Mouse (Mus musculus): ENCODE results near the gene Dcps.

Gene Dcps

DNA sequence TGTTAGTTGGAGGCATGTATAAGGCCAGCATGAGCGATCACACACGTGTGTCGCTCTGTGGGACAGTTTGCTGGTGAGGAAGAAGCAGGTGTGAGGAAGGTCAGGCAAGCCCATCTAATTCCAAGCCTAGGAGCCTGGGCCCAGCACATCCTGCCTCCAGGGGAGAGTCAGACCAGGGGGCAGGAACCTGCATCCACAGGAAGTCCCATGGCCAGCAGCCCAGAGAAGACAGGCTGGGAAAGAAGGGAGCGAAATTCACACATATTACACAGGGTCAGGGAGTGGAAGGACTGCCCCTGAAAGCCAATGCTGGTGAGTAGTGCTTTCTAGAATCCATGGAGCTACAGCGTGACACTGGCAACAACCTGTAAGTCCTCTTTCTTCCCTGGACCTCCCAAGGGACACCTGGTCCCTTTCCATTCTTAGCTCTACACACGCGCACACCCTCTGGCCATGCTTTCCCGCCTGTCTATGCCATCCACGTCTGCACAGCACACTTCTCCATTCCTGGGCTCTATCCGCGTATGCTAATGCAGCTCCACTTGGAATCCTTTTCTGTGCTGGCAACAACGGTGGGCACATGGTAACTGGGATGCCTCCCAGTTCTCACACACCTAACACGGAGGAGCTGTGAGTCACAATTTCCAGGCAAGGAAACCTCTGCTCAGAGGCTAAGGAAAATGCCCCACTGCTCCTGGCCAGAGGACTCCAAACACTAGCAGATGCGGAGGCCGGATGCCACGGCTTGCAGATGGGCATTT lies 44.0 kb downstream of the Dcps start:
- no peak for DNase-seq (ENCODE audit: low spot score in 2 of 2)

DNA sequence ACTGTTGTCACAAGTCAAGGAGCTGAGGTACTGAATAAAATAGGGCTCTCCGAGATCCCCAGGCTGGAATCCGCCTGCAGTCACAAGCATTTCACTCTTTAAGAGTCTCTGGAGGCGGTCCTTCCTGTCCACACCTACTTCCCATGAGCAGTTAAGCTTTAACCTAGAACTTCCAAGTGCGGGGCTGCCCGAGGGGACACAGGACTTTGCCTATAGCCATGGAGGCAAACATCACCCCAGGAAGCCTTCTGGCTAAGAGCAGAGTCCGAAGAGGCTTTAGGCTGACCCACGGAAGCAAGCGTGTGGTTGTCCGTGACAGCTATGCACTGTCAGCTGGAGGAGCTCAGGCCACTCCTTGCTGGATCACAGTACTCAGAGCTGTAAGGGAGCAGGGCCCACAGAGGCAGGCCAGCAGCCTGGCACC lies 46.9 kb downstream of the Dcps start:
- DNase-seq (ENCODE audit: low spot score in 2 of 2): no peak

DNA sequence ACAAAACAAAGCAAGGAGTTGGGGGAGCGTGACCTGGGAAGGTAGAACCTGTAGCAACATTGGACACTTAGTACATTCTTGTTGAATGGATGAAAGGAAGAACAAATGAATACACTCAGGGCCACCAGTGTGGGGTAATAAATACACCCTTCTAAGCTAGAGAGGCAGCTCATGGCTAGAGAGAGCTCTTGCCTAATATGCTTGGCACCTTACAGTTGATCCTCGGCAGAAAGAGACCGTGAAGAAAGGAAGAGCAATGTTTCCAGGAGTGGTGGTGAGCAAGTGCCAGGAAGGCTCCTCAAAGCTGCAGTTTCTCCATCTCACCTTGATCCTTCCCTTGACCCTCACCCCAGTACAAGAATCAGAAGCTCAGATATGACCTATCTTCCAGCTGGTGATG lies 47.3 kb downstream of the Dcps start:
- no peak for DNase-seq (ENCODE audit: low spot score in 2 of 2)

DNA sequence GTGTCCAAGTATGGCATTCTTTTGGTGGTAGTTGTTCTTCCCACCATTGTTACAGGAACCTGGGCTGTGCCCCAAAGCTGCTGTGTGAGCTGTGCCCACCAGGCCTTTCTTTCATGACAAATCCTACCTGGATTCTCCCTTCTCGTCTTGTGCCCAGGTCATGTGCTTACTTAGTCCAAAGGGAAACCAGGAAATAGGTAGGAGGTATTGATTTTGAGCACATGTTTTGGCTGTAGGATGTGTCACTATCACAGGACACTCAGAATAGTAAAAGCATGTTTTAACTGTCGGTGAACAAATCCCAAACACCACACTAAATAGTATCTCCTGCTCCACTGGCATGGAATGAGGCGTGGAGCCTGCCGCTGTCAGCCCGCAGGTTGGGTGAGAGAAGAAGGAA lies 48.3 kb downstream of the Dcps start:
- DNase-seq (ENCODE audit: low spot score in 2 of 2): no peak

DNA sequence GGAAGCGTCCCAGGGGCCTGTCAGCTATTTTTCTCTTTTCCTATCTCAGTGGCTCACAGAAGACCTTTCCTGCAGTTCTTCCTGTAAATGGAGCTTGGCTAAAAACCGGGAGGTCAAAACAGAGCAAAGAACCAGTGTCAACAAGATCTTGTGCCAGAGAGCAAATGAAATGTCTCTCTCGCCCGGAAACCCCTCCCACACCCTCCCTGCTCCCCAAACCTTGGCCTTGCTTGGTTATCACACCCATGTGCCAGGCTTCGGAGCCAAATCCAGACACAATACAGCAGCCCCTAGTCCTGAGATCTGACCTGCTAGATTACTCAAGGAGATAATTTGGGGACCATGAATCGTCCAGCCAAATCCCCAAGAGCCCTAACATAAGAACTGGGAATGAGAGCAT lies 48.7 kb downstream of the Dcps start:
- DNase-seq (ENCODE audit: low spot score in 2 of 2): peak in 1 of 2 experiments; percentile 24

DNA sequence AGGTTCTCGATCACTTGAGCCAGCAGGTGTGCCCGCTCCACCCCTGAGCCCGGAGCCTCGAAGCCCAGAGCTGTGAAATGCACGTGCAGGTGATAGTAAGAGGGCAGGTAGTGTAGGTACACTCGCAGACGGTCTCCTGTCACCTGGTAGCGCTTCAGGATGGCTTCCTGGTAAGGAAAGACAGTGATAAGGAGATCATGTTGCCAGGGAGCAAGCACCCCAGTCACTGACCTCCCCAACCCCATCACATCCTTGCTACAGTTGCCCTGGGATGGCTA lies 51.2 kb downstream of the Dcps start:
- DNase-seq (ENCODE audit: low spot score in 2 of 2): no peak

DNA sequence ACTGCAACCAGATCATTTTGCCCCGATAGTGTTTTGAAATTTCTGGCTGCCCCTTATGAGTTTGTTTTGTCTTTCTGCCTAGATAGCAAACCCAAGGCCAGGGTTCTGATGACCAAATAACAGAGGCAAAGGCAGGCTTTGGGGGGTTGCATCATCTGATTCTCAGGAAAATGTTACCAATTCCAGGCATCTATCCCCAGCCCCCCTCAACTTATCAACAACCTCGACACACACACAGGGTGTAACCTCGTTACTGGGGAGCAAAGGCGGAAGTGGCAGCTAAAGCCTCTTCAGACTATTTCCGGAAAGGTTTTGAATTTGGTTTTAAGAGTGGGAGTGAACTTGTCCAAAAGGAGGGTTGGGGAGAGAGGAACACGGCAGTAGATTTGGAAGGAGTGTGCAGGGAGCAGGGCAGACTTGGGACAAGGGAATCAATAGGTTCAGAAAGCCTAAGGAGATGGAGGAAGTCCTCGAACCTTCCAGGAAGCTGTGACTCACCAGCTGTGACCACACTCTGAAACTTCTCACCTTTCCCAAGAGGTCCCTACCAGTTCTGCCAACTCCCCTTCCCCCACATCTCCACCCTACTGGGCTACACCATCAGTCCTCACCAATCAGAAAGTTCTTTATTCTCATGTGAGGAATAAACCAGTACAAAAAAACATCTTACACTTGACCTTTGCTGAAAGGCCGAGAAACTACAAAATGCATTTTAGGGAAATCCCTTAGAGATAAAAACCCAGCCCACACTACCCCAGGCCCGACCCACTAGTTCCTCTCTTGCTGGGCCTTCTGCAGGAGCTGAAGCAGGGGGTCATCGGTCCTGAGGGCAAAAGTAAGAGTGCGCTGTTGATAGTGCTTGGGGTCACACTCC lies 51.8 kb downstream of the Dcps start:
- DNase-seq (ENCODE audit: low spot score in 2 of 2): peak; percentile 56 to 66

DNA sequence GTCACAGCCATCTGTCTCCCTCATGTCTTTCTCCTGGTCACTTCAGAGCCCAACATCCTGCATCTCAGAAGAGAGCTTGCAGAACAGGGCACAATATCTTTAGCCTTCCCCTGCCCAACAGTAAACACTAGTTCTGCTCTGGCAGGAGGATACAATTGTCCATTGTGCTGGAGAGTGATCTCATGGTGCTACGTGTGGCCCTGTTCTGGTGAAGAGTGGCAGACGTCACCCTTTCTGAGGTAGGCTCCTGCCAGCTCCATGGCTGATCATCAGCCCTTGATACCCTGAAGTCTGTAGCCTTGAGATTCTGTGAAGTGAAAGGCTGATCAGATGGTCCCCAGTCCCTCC lies 52.4 kb downstream of the Dcps start:
- no peak for DNase-seq (ENCODE audit: low spot score in 2 of 2)

DNA sequence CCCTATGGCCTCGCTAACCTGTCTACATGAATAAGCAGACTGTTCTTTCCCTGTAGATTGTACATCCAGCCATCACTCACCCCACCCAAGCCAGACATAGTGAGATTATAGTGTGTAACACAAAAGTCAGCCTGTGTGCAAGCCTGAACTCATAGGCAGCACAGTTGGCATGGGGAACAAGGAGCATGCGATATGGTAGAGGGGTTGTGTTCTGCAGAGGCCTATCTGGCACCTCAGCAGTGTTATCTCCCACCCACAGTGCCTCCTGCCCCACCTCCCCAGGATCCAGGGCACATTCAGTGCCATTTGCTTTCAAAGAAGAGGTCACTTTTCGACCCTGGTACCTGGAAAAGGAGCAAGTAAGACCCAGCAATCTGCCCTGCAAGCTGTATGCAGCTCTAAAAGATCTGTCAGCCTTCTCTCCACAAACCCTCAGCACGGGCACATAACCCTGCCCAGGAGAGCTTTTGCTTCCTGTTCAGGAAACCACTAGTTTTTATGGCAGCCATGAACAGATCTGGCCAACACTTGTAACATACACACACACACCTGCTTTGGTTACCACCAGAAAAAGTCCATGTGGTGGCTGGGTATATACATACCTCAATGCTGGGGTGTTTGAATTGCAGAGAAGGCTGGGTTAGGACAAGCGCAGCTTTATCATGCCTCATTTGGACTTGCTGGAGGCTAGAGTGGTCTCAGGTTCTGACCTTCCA lies 53.2 kb downstream of the Dcps start:
- DNase-seq (ENCODE audit: low spot score in 2 of 2): peak; percentile 50 to 64

DNA sequence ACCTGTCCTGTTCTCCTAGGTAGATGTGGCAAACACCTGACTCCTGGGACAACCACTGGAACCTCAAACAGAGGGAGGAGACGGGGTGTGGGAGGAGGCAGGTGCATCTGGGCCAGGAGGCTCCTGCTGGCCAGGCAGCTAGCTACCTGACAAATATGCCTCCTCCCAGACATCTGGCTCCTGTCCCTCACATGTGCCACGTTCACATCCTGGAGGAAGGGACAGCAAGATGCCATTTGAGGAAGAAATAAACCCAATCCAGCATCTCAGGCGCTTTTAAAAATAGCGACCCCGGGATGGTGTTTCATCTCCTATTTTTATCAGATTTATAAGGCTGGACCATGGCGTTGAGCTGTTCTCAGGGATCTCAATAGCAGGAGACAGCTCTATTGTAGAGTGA lies 56.7 kb downstream of the Dcps start, which contains the start of gene St3gal4:
St3gal4 (minus strand) TSS at position 101 of the 400 bp plus-strand sequence.
- no peak for DNase-seq (ENCODE audit: low spot score in 2 of 2)

DNA sequence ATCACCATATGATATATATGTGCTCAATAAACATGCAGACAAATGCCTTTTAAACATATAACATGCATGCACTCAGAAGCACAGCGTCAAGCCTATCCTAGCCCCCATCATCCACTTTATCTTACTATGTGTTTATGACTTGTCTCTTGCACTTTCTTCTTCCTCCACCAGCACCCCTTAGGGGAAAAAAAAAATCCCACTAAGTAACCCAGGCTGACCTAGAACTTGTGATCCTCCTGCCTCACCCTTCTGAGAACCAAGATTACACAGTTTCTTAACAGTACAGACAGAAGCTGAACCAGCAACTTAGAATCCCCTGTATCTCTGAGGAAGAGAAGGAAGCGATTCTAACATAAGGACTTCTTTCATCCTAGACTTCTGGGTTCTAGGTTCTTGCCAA lies 57.3 kb downstream of the Dcps start:
- no peak for DNase-seq (ENCODE audit: low spot score in 2 of 2)

DNA sequence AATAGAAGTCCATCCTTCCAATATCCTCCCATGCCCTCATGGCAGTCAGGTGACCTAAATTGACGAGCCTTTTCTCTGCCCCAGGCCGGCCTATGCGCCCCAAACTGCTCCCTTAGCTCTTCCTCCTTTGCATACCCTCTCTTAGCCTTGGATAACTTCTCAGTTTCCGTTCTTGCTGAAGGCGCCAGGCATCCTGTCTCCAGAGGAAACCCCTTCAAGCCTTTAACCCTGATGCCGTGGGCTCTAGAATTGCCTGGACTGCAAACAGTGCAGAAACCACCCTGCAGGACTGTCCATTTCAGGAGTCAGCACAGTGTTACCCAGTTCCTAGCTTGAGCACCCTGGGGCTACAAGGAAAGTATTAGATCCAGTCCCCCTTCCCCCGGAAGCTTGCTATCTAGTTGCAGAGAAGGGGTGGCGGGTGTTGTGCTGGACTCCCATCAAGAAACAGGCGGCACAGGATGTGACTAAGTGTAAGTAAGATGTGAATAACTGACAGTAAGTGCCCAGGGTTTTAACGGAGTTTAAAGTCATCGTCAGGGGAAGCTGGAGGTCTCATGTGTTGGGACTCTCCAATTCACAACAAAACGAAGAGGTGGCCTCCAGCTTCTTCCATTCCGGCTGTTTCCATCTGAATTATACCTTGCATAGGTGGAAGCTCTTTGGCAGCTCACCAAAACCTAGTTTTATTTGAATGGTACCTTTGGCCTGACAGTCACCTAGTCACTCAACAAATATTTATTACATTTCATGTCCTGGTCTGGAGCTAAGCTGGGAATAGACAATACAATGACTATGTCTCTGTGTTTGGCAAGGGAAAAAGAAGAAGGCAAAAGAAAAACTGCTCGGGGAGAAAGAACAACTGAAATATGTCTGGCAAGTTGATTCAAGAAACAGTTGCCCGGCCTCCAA lies 58.2 kb downstream of the Dcps start:
- peak; percentile 59 to 67 for DNase-seq (ENCODE audit: low spot score in 2 of 2)

DNA sequence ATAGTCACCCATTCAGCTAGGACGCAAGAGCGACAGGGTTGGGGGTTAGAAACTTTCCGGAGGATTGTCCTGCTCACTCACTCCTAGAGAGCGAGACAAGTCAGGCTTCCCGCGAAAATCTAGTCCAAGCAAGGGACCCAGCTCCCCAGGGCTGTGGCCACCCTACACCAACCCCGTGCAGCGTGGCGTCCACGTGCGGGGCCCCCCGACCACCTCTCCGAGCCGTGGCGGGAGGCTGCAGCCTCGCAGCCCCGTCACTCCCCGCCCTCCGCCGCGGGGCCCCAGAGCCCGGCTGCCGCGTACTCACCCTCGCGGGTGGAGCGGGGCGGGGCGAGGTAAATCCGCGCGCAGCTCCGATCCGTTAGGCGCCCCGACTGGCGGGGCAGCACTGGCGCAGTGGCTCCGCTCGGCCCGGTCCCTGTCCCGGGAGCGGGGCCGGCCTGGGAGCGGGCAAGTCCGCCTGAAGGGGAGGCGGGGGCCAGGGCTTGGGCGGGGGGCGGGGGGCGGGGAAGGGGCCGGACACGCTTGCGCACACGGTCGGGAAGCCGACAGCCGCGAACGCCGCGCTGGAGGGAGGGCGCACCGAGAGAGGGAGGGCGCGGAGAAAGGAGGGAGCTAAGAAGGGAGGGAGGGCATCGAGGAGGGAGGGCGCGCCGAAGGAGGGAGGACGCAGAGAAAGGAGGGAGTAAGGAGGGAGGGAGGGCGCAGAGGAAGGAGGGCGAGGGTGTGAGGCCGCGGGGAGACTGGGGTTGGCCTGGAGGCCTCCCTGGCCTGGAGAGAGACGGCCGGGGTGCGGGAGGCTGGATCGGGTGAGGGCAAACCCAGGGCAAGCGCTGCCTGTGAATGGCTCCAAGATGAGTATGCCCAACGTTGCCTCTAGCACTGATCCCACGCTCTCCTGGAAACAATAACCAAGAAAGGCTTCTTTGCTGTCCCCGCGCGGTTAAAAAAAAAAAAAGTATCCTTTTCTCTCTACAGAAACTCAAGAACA lies 59.2 kb downstream of the Dcps start:
- DNase-seq (ENCODE audit: low spot score in 2 of 2): peak; percentile 79 to 81

DNA sequence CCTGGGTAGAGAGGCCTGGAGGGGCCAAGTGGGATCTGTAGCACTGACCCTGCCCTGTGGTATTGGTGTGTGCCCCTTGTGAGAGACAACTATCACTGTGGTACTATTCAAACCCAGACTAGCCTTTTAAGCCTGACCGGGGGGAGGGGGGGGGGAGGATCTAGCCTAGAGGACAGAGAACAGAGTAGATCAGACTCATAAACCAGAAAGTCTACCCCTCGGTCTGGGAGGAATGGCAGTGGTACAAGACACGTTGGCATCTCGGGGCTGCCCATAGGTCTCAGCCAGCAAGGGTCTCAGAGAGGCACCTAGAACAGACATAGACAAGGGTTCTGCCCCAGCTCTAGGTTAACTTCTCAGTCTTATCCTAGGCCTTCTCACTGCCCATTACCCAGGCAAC lies 60.1 kb downstream of the Dcps start:
- DNase-seq (ENCODE audit: low spot score in 2 of 2): no peak

DNA sequence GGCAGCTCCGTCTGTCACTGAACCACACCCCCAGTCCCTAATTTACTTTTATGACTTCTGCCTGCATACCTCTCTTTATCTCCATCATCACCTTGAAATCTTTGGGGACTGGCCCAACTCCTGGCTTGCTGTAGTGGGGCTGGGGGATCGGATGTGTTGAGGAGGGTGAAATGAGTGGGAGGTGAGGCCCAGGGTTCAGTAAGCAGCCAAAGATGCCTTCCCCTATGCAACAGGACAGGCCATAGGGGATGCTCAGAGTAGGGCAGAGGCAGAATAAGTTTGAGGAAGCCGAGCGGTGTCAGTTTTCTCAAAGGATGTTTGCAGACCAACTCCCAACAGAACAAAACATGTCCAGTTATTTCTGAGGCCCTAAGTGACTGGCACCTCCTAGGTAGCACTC lies 60.6 kb downstream of the Dcps start:
- DNase-seq (ENCODE audit: low spot score in 2 of 2): no peak

DNA sequence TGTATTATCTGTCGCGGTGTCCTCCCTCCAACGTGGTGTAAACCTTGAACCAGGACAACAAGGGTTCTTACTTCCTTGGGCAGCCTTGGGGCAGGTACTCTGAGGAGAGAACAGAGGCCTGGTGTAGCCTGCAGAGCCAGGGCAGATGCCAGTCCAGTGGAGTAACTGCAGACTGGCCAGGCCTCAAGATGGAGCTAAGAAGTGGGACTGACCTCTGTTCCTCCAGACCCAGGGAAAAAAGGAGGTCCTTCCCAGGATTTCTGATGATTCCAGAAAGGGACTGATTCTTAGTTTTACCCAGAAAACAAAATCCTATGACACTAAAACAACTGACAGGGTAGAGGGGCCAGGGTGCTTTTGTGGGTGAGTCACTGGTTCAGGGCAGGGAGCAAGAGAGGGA lies 61.6 kb downstream of the Dcps start:
- no peak for DNase-seq (ENCODE audit: low spot score in 2 of 2)

DNA sequence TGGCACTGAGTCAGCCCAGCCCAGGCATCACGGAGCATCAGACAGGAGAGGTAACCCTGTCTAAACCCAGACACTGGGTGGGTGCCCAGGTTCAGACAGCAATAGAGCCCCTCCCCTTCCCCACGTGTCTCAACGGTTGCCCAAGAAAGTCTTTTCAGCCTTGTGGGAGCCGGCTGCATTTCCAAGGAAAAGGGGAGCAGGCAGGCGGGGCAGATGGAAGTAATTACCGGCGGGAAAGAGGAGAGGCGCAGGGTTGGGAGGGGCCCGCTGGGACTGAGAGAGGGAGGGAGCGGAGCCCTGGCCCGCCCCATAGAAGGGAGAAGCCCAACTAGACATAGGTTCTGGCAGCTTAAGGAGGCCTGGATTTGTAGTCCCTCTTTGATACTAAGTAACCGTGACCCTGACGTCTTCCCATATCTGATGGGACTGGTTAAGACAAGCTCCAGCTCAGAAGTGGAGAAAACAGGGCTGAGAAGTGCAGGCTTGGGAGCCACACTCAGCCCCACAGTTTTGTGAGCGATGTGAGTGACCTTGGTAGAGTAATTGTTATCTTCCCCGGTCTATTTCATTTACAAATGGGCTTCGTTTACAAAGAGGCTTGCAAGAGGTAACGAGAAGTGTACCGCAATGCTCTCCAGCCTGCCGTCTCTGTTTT lies 63.8 kb downstream of the Dcps start:
- no peak for DNase-seq (ENCODE audit: low spot score in 2 of 2)

DNA sequence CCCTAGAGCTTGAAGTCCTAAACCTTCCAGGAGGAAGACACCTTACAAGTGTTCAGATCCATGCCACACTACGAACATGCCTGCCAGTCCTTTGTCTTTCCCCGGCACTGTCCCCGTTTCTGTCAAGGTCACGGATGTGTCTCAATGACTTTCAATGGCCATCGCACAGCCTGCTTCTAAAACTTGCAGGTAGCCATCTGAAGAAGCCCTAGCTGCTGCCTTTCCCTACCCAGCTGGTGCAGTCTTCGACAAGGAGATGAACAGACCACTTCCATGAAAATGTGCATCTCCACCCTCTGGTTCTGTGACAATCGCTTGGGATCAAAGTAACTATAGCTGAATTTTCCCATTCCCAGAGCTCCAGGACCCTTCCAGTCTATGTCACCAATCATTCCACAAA lies 64.4 kb downstream of the Dcps start:
- DNase-seq (ENCODE audit: low spot score in 2 of 2): no peak

DNA sequence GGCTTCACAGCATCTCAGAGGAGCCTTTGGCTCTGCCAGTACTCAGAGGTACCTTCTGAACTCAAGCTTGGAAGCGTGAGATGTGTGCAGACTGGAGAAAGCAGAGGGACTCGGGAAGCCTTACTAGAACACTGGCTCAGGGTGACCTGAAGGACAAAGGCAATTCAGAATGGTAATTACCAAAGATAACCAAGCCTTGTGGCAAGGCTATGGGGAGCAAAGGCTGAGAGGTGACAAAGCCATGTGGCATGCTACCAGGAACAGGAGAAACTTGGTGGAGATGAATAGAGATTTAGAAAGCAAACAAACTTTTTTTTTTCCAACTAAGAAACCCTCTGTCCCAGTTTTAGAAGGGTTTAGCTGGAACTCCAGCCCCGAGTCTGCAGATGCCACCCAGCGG lies 65.3 kb downstream of the Dcps start:
- no peak for DNase-seq (ENCODE audit: low spot score in 2 of 2)

DNA sequence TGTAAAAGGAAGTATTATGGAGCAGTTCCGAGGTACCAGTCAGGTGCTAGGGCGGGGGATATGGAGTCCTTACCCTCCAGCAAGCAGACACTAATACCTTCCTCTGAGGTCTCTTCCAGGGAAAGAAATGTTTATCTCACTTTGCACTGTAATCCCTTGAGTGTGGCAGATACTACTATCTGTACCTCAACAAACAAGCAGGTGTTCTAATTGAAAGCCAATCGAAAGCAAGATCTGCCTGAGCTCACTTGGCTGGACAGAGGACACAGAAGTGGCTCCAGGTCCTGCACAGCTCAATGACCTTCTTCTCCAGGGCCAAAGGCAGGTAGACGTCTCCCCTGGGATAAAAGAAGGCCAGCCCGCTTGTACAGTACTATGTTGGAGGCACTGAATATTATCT lies 65.8 kb downstream of the Dcps start:
- DNase-seq (ENCODE audit: low spot score in 2 of 2): no peak

Measured in spleen, postnatal 36 days (tissue).